Mouse (Mus musculus): Measurements from ENCODE around the gene Hspa2. TPM values are rescaled to one million over a fixed set of nuclear protein-coding genes. Genes with fewer than 3 reads are reported as not detected.

Gene Hspa2
- total and polyA plus RNA-seq, 3 experiments: 3.4 to 5.3 (median 3.8) TPM

GRCm38 (mm10) chr12:76377726-76378125, 26.2 kb upstream of the Hspa2 start:
- peaks cover 5 to 52% of the 10 kb centered on the region in 2 experiments; a peak in 3 of 4 replicates for H3K4me1 ChIP-seq (ENCODE audit: control insufficient read depth in 1 of 2, insufficient read depth in 2 of 2)
- H3K9me3 ChIP-seq (replicated peaks; ENCODE audit: low read length): peaks cover 3% of the 10 kb centered on the region
- peak overlapping the region; percentile 75 for H3K4me2 ChIP-seq (ENCODE audit: insufficient read depth, low read depth, poor library complexity, severe bottlenecking)
- DNase-seq (ENCODE audit: extremely low read depth): no peak
- dilution Hi-C loops (cut with MboI; ENCODE audit: extremely low pct_ligation_motif_present, extremely low pct_unique_long_range_greater_than_20kb, low sequenced_read_pairs) (no loop called here), in situ Hi-C loops (cut with MboI; ENCODE audit: low pct_ligation_motif_present, low pct_unique_long_range_greater_than_20kb, low sequenced_read_pairs) (no loop called here)
- H3K27ac ChIP-seq (ENCODE audit: insufficient read depth, low read depth): peak overlapping the region; percentile 99
- TF ChIP-seq KAT2A (IDR thresholded peaks at IDR 0.05; ENCODE audit: insufficient replicate concordance, low read length) (no peak), POLR2AphosphoS2 (IDR thresholded peaks at IDR 0.05; ENCODE audit: low read depth, low read length) (no peak), POLR2A (IDR thresholded peaks at IDR 0.05; ENCODE audit: low read depth, low read length) (no peak), NELFE (IDR thresholded peaks at IDR 0.05; ENCODE audit: low read depth, low read length) (peak; percentile 17; the same call in 1 of the 2 replicates), SMC3 (IDR thresholded peaks at IDR 0.05; ENCODE audit: low read depth, low read length) (no peak), CTCF (conservative IDR thresholded peaks at IDR 0.05 in 1 of 2, IDR thresholded peaks at IDR 0.05 in 1 of 2; ENCODE audit: low read depth in 2 of 2, low read length in 2 of 2) (no peak), ZMIZ1 (IDR thresholded peaks at IDR 0.05; ENCODE audit: low read depth, low read length) (no peak; the same call in 1 of the 2 replicates), JUND (conservative IDR thresholded peaks at IDR 0.05; ENCODE audit: low read depth, low read length) (no peak), MAFK (IDR thresholded peaks at IDR 0.05; ENCODE audit: insufficient replicate concordance, low read length) (peak; percentile 83; the same call in 1 of the 2 replicates), MEF2A (IDR thresholded peaks at IDR 0.05; ENCODE audit: borderline replicate concordance, low read depth, low read length) (no peak), PAX5 (IDR thresholded peaks at IDR 0.05; ENCODE audit: low read length) (no peak), TBP (conservative IDR thresholded peaks at IDR 0.05; ENCODE audit: low read depth, low read length) (no peak; the same call in 1 of the 2 replicates), ZC3H11A (IDR thresholded peaks at IDR 0.05; ENCODE audit: low read depth, low read length) (no peak), MYC (IDR thresholded peaks at IDR 0.05; ENCODE audit: low read depth, low read length) (no peak), ZKSCAN1 (IDR thresholded peaks at IDR 0.05; ENCODE audit: borderline replicate concordance, low read depth, low read length) (no peak), ELF1 (IDR thresholded peaks at IDR 0.05; ENCODE audit: low read depth, low read length) (no peak), CHD1 (IDR thresholded peaks at IDR 0.05; ENCODE audit: low read depth, low read length) (no peak), MXI1 (IDR thresholded peaks at IDR 0.05; ENCODE audit: low read depth, low read length) (0 out of 2 replicates have a peak, but pooled peaks have one; percentile 2), USF1 (IDR thresholded peaks at IDR 0.05; ENCODE audit: low read depth, low read length) (no peak), BHLHE40 (IDR thresholded peaks at IDR 0.05; ENCODE audit: low read depth, low read length) (no peak), ZNF384 (IDR thresholded peaks at IDR 0.05; ENCODE audit: low read depth, low read length) (no peak), RAD21 (IDR thresholded peaks at IDR 0.05; ENCODE audit: low read depth, low read length) (no peak), UBTF (IDR thresholded peaks at IDR 0.05; ENCODE audit: low read depth, low read length) (no peak), E2F4 (IDR thresholded peaks at IDR 0.05; ENCODE audit: insufficient replicate concordance, low read depth, low read length) (no peak), RCOR1 (conservative IDR thresholded peaks at IDR 0.05; ENCODE audit: low read depth, low read length) (no peak), IRF4 (IDR thresholded peaks at IDR 0.05; ENCODE audit: low read depth, low read length) (0 out of 2 replicates have a peak, but pooled peaks have one; percentile 7), JUN (IDR thresholded peaks at IDR 0.05; ENCODE audit: insufficient read depth, low read depth, low read length) (no peak), HCFC1 (IDR thresholded peaks at IDR 0.05; ENCODE audit: low read depth, low read length) (peak; percentile 27; the same call in 1 of the 2 replicates), USF2 (conservative IDR thresholded peaks at IDR 0.05; ENCODE audit: low read depth, low read length) (no peak), EP300 (IDR thresholded peaks at IDR 0.05; ENCODE audit: low read length) (no peak), GABPA (IDR thresholded peaks at IDR 0.05; ENCODE audit: insufficient replicate concordance, low read depth, low read length) (no peak), SIN3A (IDR thresholded peaks at IDR 0.05; ENCODE audit: low read length) (no peak), NRF1 (IDR thresholded peaks at IDR 0.05; ENCODE audit: low read depth, low read length) (no peak), MAX (IDR thresholded peaks at IDR 0.05; ENCODE audit: low read length) (no peak), MAZ (IDR thresholded peaks at IDR 0.05; ENCODE audit: low read depth, low read length) (no peak), CHD2 (IDR thresholded peaks at IDR 0.05; ENCODE audit: low read length) (no peak), ETS1 (conservative IDR thresholded peaks at IDR 0.05; ENCODE audit: low read depth, low read length) (no peak), TCF12 (IDR thresholded peaks at IDR 0.05; ENCODE audit: low read depth, low read length) (peak; percentile 47)
- no peaks in the 10 kb centered on the region for H3K27me3 ChIP-seq (replicated peaks)
- peaks cover 82% of the 10 kb centered on the region for H3K79me2 ChIP-seq (replicated peaks; ENCODE audit: control insufficient read depth, extremely low read depth, insufficient read depth, poor library complexity, severe bottlenecking)
- peaks cover 12 to 36% of the 10 kb centered on the region in 2 experiments for H3K36me3 ChIP-seq (replicated peaks in 1 of 2; ENCODE audit: control insufficient read depth in 1 of 2, insufficient read depth in 1 of 2, low read length in 1 of 2)
- peak overlapping the region; percentile 85 for H3K9ac ChIP-seq (ENCODE audit: insufficient read depth, low read depth)
- H3K4me3 ChIP-seq (replicated peaks in 1 of 3; ENCODE audit: low read depth in 2 of 3, low read length in 2 of 3, poor library complexity in 1 of 3): peak overlapping the region in 1 of 3 experiments; percentile 47

All from CH12.LX (cell line).